Mouse (Mus musculus) left cerebral cortex, postnatal 10 days (tissue): ENCODE results near the gene Fbxw9. TPM values are rescaled to one million over a fixed set of nuclear protein-coding genes. Genes with fewer than 3 reads are reported as not detected.

Experiments used
- DNase-seq, 2 experiments: peaks; one replicate each; pipeline ENCODE4 v3.0.0; 2021 to 2022; ENCODE audit warnings: low spot score in 2 of 2, mixed read lengths in 1 of 2; ENCODE audit errors: extremely low spot score in 1 of 2
- intact Hi-C: fragments of 180-260 bp; cut with DNase I; formaldehyde crosslinking; loops from one replicate; pipeline ENCODE4 v1.15.1; 2025
- total RNA-seq, 2 experiments: library from RNA; stranded (reverse); gene quantifications; 2 replicates each; pipeline ENCODE4 v1.2.3; 2021

Gene Fbxw9
- total RNA-seq: 10 to 100 TPM; 60.1 to 63.5 TPM

DNA sequence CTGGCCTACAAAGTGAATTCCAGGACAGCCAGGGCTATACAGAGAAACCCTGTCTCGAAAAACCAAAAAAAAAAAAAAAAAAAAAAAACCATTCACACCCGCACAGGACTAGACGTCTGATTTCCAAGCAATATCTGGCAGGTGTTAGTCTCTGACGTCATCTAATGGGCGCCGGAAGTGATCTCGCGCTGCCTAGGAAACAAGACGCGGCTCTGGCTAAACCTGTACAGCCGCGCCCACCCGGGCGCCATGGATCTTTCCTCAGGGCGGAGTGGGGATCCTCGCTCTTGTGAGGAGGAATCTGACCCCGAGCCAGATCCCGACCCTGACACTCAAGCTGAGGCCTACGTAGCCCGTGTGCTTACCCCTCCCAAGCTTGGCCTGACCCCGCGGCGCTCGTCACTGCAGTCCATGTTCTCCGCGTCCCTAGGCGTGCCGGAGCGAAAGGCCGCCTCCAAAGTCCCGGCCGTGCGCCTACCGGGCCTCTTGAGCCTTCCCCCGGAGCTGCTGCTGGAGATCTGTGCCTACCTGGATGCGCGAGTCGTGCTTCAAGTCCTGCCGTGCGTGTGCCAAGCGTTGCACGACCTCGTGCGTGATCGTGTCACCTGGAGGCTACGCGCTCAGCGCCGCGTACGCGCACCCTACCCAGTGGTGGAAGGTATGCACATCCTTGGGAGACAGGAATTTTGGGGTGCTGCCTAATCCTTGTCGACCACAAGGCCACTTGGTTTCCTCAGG is at the start of gene Fbxw9:
Gene Fbxw9 (plus strand): TSS at position 177 of the 738 bp plus-strand sequence.
- intact Hi-C loops: no loop called here
- DNase-seq: peak; percentile 92 to 94

DNA sequence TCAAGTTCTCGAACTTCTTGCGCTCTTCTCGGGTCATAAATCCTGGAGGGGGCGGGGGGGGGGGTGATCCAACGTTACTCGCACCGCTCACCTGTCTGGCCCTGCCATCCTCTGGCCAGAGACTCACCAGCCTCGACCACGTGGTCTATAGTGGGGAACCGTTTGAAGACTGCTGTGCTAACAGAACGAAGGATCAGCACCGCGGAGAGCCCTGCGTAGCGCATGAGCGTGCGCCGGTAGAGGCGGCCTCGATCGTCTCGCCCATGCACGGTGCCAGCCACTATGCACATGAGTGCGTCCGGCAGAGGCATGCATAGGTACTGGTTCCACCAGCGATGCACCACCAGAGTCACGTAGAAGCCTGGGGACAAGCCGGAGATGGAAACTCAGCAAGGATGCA is 48.6 kb upstream of the Fbxw9 start:
- DNase-seq: no peak
- intact Hi-C loops: no loop called here

DNA sequence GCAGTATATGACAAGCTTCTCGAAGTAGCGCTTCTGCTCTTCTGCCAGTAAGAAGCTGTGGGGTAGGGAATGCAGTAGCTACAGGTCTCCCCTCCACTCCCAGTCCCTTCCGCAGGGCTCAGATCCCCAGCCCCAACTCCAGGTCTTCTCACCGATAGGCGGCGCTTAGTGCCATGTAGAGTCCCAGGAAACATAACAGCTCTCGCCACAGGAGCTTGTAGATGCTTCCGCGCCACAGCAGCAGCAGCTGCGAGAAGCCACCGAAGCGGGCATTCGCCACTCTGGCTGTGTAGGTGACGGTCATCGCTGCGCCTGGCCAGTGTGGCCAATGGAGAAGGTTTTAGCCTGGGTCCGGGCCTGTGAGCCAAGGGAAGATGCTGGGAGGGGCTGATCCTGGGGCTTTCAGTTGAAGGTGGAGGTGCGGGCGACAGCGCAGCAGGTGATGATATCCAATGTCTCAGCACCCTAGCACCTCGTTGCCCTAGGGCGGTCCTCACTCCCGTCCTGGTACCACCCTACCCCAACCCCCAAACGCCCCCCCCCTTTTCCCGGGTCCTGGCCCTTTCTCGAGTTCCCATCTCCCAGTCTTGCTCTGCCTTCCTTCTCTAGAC is 46.5 kb upstream of the Fbxw9 start:
- intact Hi-C loops: no loop called here
- DNase-seq: peak in 1 of 2 experiments; percentile 81

DNA sequence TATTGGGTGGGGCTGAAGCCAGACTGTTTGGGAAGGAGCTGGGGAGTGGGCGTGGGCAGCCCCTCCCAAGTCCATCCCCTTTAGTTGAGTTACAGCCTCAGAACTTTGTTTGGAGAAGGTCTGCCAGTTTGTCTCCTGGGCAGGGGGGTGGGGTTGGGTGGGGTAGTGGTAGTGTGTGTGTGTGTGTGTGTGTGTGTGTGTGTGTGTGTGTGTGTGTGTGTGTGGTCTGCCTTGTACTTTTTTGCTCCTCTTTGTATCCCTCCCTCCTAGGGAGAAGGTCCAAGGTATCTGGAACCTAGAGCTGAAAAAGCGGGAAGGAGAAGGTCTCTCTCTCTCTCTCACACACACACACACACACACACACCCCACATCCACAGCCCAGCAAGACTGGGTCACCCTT is 45.4 kb upstream of the Fbxw9 start, which contains the start of gene Best2:
Gene Best2 (minus strand): TSS at position 101 of the 400 bp plus-strand sequence.
- no peak for DNase-seq
- intact Hi-C loops: no loop called here

DNA sequence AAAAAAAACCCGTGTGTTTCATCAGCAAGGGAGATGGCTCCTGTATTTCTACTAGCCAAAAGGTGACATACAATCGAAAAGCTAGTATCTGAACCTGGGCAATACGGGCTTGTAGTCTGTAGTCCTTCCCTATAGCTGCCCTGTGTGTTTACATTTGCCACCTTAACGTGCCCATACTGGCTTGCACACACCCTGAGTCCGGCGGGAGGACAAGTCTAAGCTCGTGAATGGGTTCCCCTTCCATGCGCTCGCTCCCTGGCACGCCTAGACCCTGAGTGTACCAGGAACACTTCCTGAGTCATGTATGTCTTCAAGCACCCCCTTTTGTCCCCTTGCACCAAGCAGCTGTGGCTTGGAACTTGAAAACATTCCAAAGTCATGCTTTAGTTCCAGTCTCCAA is 43.1 kb upstream of the Fbxw9 start:
- intact Hi-C loops: no loop called here
- no peak for DNase-seq

DNA sequence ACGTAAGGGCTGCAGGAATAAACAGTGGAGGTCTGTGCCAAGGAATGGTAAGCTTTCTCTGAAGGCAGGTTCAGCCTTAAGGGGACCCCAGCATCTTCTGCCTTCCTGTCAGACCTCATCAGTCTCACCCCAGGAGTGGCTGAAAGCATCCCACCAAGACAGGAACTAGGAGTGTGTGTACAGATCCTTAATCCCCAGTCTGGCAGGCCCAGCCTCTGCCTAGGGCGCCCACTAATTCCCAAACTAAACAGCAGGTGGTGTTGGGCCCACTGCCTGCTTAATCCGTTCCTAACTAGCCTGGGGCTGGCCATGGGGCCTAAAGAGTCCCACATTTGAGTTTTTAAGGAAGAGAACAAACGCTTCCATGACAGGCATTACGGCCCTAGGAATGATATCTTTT is 42.6 kb upstream of the Fbxw9 start:
- intact Hi-C loops: no loop called here
- no peak for DNase-seq

DNA sequence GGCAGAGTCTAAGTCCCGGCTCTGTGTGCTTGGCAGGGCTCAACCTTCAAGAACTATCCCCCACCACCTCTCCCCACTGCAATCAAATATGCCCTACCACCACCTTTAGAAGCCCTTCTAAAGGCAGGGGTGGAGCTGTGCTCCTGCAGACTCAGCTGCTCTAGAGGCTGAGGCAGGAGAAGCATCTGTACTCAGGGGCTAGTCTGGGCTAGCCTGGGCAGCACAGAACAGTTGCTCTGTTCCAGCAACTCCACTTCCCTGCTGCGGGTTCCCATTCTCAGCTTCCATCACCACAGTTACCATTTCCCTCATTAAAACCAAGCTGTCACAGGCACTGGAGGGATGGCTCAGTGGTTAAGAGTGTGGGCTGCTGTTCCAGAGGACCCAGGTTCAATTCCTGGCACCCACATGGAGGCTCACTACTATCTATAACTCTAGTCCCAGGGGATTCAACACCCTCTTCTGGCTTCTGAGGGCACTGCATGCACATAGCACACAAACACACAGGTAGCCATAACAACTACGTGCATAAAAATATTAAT is 38.3 kb upstream of the Fbxw9 start:
- DNase-seq: no peak
- intact Hi-C loops: no loop called here

DNA sequence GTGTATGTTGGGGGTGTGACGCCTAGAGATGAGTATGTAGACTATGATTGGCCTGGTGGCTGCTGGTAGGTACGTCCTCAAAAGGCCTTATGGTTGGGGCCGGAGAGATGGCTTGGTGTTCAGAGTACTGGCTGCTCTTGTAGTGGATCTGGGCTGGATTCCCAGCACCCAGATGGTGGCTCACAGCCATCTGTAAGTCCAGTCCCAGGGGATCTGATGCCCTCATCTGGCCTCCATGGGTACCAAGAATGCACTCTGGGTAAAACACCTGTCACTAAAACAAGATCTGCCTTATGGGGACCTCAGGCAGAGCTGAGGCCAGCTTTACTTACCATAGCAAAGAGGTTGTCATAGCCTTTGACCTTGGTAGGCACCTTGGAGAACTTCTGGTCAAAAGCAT is 36.0 kb upstream of the Fbxw9 start:
- intact Hi-C loops: no loop called here

DNA sequence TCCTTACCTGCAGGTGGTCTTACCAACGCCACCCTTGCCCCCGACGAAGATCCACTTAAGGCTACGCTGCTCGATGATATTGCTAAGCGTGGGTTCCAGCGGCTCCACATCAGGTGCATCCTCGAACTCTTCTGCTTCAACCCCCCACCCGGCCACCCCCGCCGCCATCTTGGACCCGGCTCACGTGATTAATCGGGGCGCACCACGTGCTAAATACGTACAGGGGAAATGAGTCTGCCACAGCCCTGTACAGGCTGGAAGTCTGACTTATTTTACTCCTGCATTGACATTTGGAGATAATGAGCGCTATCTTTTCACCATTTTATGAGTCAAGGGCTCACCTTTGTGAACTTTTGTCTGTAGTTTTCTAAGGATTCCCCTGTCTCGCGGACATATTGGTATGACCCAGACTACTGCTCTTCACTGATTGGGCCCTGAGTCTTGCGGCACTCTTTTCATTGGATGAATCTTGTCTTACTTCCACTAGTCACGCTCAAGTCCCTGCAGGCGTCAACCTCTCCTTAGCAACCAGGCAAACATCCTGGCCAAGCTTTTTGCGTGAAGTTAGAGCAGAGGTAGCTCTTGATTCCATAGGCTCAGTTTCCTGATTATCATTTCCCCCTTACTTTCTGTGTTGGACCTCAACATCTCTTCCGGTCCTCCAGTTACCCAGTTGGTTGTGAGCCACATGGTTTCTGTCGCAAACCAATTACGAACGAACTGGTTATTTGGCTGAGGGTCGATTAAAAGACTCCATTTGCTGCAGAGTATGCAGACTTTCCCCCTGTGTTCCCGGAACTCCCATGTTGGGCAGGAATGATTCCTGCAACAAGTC is 34.5 kb upstream of the Fbxw9 start, which contains the start of gene Asna1:
Gene Asna1 (minus strand): TSS at position 184 of the 835 bp plus-strand sequence.
- peak; percentile 86 to 90 for DNase-seq
- intact Hi-C loops: no loop called here

More for the DNA sequence above, 36.0 kb upstream of the Fbxw9 start:
- DNase-seq: no peak

DNA sequence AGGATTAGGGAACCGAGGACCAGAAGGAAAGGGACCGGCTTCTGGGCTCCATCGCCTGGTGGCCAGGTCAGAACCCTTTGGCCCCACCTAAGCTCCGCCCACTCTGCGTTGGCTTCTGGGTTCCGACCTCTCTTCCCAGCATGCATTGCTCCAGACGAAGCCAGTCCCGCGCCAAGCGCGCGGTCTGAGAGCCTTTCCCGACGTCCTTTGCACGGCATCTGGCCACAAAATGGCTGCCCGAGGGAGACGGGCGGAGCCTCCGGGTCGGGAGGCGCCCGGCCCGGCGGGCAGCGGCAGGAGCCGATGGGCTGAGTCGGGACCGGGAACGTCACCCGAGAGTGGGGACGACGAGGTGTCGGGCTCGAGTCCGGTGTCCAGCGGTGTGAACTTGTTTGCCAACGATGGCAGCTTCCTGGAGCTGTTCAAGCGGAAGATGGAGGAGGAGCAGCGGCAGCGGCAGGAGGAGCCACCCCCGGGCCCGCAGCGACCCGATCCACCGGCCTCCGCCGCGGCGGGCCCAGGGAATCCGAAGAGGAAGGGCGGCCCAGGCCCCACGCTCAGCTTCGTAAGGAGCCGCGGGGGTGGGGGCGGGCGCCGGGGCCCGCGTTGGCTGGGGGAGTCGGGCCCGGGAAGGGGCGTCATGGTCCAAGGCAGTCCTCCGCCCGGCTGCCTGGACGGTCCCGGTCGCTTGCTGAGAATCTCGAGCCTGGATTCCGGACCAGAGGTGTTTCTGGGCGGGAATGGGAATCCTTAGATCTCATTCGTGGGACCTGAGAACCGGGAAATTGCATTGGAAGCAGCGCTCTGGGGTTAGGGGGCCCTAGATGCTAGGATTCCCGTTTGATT is 33.0 kb upstream of the Fbxw9 start, which contains the start of gene Trir:
Gene Trir (plus strand): TSS at position 154 of the 846 bp plus-strand sequence.
- intact Hi-C loops: no loop called here
- DNase-seq: peak; percentile 93 to 98

DNA sequence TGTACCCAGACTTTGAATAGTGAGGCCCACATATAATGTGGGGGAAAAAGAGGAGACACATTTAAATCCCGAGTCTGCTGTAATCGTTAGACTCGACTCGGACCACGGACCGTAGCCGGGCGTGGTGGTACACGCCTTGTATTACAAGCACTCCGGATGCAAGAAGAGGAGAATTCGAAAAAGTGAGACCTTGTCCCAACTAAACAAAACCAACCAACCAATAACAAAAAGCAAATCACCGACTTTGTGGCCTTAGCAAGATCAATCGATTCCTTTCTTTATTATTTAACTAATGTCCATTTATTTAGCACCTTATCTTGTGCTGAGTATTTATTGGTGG is 32.4 kb upstream of the Fbxw9 start:
- no peak for DNase-seq
- intact Hi-C loops: no loop called here

DNA sequence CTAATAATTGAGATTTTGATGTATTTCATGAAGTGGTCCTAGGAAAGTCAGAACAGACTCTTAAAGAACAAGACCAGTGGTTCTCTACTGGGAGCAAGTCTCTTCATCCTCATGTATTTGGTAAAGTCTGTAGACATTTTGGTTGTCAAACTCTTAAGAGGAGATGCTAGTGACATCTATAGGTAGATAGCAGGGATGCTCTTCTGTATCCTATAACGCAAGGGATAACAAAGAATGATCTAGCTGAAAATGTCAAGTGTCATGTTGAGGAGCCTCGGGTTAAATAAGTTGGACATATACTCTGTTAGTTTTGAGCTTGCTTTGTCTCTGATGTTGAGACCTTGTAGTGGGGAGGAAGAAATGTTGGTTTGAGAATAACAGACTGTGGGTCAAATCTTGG is 31.9 kb upstream of the Fbxw9 start:
- intact Hi-C loops: no loop called here
- DNase-seq: no peak

DNA sequence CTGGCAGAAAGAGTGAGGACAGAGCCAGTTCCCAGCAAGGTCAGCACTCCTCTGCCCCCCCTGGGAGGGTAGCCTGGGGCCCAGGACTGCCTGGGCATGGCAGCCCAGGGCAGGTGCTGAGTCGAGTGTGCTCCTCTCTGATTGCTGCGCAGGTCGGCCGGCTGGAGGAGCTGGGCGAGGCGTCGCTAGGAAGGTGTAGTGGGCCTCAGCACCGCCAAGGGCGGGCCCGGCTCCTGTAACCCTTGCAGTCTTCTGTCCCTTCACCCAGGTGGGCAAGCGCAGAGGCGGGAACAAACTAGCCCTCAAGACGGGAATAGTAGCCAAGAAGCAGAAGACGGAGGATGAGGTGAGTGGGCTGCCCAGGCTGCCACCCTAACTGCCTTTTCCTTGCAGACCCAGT is 30.6 kb upstream of the Fbxw9 start:
- intact Hi-C loops: no loop called here
- no peak for DNase-seq

DNA sequence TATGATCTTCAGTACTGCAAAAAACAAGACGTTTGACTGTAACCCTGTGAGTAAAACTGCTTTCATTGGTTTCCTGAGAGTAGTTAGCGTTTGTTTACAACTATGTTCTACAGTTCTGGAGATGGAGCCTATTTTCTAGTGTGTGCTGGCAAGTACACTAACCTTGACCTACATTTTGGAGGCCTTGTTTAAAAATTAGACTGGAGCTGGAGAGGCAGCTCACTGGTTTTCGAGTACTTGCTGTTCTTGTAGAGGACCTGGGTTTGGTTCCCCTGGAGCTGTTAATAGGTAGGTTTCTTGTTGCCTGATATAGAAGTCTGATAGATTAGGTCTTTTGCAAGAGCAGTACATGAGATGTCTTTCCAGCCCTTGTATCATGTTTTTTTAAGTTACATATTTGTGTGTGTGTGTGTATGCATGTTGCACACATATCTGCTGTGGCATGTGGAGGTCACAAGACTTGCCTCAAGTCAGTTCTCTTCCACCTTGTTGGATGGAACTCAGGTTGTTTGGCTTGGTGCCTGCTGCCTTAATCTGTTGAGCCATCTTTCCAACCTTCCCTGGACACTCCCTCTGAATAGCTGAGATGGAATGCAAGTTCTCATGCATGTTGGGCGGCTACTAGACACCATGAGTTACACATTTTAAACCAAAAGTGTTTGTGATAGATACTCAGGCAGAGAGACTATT is 27.1 kb upstream of the Fbxw9 start:
- intact Hi-C loops: loop anchor here (5.0 kb wide), 1 partner anchor 60 kb away; no protein-coding TSS in a partner anchor
- DNase-seq: no peak

DNA sequence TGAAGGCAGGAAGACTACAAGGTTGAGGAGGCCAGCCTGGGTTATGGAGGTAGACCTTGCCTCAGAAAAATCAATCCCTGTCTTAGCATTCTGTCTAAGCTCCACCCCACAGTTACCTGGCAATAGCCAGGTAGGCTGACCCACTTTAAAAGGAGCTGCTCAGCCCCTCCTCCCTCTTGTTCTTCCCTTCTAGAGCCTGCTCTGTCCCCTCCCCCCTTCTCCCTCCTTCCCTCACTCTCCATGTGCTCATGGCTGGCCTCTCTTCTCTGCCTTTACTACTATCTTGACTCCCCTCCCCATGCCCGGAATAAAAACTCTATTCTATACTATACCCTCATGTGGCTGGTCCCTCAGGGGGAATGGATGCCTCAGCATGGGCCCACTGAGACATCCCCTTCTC is 26.0 kb upstream of the Fbxw9 start:
- intact Hi-C loops: loop anchor here (5.0 kb wide), 1 partner anchor 62 kb away; no protein-coding TSS in a partner anchor
- DNase-seq: no peak

DNA sequence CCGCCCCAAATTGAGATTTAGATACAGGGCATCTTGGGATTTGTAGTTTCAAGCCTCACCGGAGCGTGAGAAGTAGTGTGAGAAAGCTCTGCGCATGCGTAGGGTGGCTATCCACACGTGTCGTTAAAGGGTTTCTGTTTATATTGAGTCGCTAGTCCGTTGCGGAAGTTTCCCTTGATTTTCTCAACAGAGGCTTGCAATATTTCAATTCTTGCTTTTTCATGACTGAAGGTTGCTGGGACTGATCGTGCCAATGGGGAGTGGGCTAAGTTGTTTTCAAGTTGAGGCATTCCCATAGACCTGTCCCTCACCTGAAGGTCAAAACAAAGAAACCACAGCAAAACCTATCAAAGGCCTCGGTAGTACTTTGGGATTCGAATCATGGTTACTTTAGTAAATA is 25.1 kb upstream of the Fbxw9 start:
- intact Hi-C loops: loop anchor here (5.0 kb wide), 1 partner anchor 62 kb away; no protein-coding TSS in a partner anchor
- peak; percentile 64 to 88 for DNase-seq

DNA sequence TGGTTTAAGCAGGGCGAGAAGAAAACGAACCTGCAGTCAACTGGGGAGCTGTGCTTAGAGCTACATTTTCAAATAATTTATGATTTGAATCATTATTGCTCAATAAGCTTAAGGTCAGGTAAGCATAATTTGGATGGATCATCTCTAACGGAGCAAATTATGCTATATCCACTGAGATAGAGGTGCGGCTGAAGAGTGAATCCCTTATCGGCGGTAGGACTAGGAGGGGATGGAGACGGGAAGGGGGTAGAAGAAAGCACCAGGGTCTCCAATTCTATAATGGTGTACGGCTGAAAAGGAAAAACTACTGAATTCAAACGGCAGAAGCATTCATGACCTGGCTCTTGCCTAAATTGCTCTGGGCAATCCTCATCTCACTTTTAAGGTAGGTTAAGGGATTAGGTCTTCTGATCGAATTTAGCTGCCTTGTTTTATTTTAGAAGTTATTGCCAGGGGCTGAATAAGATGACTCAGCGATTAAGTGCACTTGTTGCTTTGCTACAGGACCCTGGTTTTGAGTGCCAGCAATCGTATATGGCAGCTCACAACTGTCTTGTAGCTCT is 24.6 kb upstream of the Fbxw9 start:
- intact Hi-C loops: no loop called here
- DNase-seq: no peak
